Comparison of ENCODE assay signal across 9 mouse cellular contexts in genomic region chr8:122751342-122751741, GRCm38 (mm10). TPM values are rescaled to one million over a fixed set of nuclear protein-coding genes. Genes with fewer than 3 reads are reported as not detected.
A peak's percentile ranks its signal among the peaks of the same experiment; 100 is the strongest.
DNase-seq lines count a peak whose midpoint lies in the region; ATAC-seq and TF ChIP-seq lines count a peak whose summit lies in the region.
"Had no signal": no experiment of that assay in that cellular context is flagged by ENCODE, and none has a peak within 500 bp of the region (broad histone marks: within the 10 kb centered on the region; RNA-seq: fewer than 3 reads in every experiment).

No protein-coding gene starts in this region.

- TF ChIP-seq POLR2A in brain, embryonic 14.5 days (IDR thresholded peaks at IDR 0.05; ENCODE audit: borderline replicate concordance, extremely low read depth, insufficient read depth, insufficient read length, poor library complexity, severe bottlenecking), result no peak

- no peaks in the 10 kb centered on the region for H3K36me3 ChIP-seq in hindbrain, embryonic 16.5 days (ENCODE audit: control insufficient read depth, insufficient read depth, low read length)
- no peaks in the 10 kb centered on the region for H3K36me3 ChIP-seq in heart, embryonic 10.5 days
- H3K36me3 ChIP-seq: G1E had no signal

- peak overlapping the region; percentile 34 for H3K4me3 ChIP-seq in hindbrain, embryonic 16.5 days (ENCODE audit: low read length)
- no peak overlapping the region for H3K4me3 ChIP-seq in heart, embryonic 10.5 days

- peak overlapping the region; percentile 79 for H3K27ac ChIP-seq in hindbrain, embryonic 16.5 days (ENCODE audit: low read depth, low read length)
- H3K27ac ChIP-seq in heart, embryonic 10.5 days, result no peak overlapping the region

- no peak for TF ChIP-seq CTCF in brain, embryonic 14.5 days (IDR thresholded peaks at IDR 0.05; ENCODE audit: borderline replicate concordance, extremely low read depth, insufficient read depth, insufficient read length)

- H3K4me1 ChIP-seq in hindbrain, embryonic 16.5 days (ENCODE audit: control insufficient read depth, insufficient read depth, low read depth, low read length), result peaks cover 30% of the 10 kb centered on the region
- peaks cover 2% of the 10 kb centered on the region; the same call in 1 of the 2 replicates for H3K4me1 ChIP-seq in heart, embryonic 10.5 days

- WGBS in hindbrain, embryonic 16.5 days, result 39% methylated on average over 5 of the region's 5 CpGs
- WGBS in heart, embryonic 10.5 days, result 69% methylated on average over 5 of the region's 5 CpGs

- H3K4me2 ChIP-seq in hindbrain, embryonic 16.5 days (ENCODE audit: low read length), result peak overlapping the region; percentile 47

- DNase-seq in left cerebral cortex, postnatal 10 days (ENCODE audit: extremely low spot score in 1 of 2, low spot score in 2 of 2), result peak; percentile 63 to 72
- no peak for DNase-seq in left cerebral cortex, postnatal 36 days (ENCODE audit: low spot score in 2 of 2)
- DNase-seq in brain, embryonic 14.5 days (ENCODE audit: low read depth), result peak; percentile 94
- DNase-seq in cerebellum, adult 11 months, result peak; percentile 59
- DNase-seq in heart, adult 18-20 months, result no peak
- DNase-seq in heart, embryonic 10.5 days (ENCODE audit: low spot score), result no peak
- DNase-seq: kidney, adult 11 months had no signal

- H3K9me3 ChIP-seq in hindbrain, embryonic 16.5 days (ENCODE audit: control insufficient read depth, low read length), result no peaks in the 10 kb centered on the region
- no peaks in the 10 kb centered on the region for H3K9me3 ChIP-seq in heart, embryonic 10.5 days
- H3K9me3 ChIP-seq: G1E had no signal

- peak overlapping the region; percentile 59 for H3K9ac ChIP-seq in hindbrain, embryonic 16.5 days (ENCODE audit: low read depth, low read length)

- peak; percentile 82 for ATAC-seq in hindbrain, embryonic 16.5 days

- no peaks in the 10 kb centered on the region for H3K27me3 ChIP-seq in hindbrain, embryonic 16.5 days (replicated peaks; ENCODE audit: control insufficient read depth, insufficient read depth, low read length)
- peaks cover 77% of the 10 kb centered on the region for H3K27me3 ChIP-seq in heart, embryonic 10.5 days (ENCODE audit: insufficient read depth, poor library complexity, severe bottlenecking)

- intact Hi-C loops in left cerebral cortex, postnatal 10 days (cut with DNase I), result loop anchor here (5.0 kb wide), 1 partner anchor 74 kb away; no protein-coding TSS in a partner anchor
- intact Hi-C loops in left cerebral cortex, postnatal 36 days (cut with DNase I), result loop anchor here (5.0 kb wide), 1 partner anchor 74 kb away; no protein-coding TSS in a partner anchor

RNA-seq across cellular contexts. Expression of gene Acsf3, which starts 23.9 kb away (rescaled TPM):
- total RNA-seq in left cerebral cortex, postnatal 10 days (2021), result 10 to 100 TPM; 17.8 to 18.1 TPM
- total RNA-seq in left cerebral cortex, postnatal 36 days (2021), result 10 to 100 TPM; 20.5 to 23.9 TPM
- polyA plus RNA-seq in brain, embryonic 14.5 days (2012; rRNA removed), result 18.9 and 19.5 TPM in 2 replicates
- polyA plus RNA-seq in hindbrain, embryonic 16.5 days (2015; fragmentation: Nextera tagmentation; extraction: Ambion mirVana), result 17.8 and 19.3 TPM in 2 replicates
- total RNA-seq in heart, adult 18-20 months (2021), result 10 to 100 TPM; 32.3 to 35.1 TPM
- polyA plus RNA-seq in heart, embryonic 10.5 days (2016; fragmentation: Nextera tagmentation; extraction: Ambion mirVana), result 17.3 and 19.8 TPM in 2 replicates

RNA-seq across cellular contexts. Expression of gene Cbfa2t3, which starts 52.4 kb away (rescaled TPM):
- 10 to 100 TPM; 17.8 to 18.8 TPM for total RNA-seq in left cerebral cortex, postnatal 10 days (2021)
- total RNA-seq in left cerebral cortex, postnatal 36 days (2021), result 10 to 100 TPM; 26.2 to 37.5 TPM
- 9.5 and 30.2 TPM in 2 replicates for polyA plus RNA-seq in brain, embryonic 14.5 days (2012; rRNA removed)
- polyA plus RNA-seq in hindbrain, embryonic 16.5 days (2015; fragmentation: Nextera tagmentation; extraction: Ambion mirVana), result 12.6 and 18.3 TPM in 2 replicates
- 10 to 100 TPM; 18.7 to 20.4 TPM for total RNA-seq in heart, adult 18-20 months (2021)
- 3.8 and 5.5 TPM in 2 replicates for polyA plus RNA-seq in heart, embryonic 10.5 days (2016; fragmentation: Nextera tagmentation; extraction: Ambion mirVana)

Comparison
In these comparisons a context has a peak if more than half of its experiments do, and no peak if none do; other contexts are left out.
1. DNase-seq: peak in left cerebral cortex, postnatal 10 days (2 of 2), brain, embryonic 14.5 days (single experiment) and cerebellum, adult 11 months (single experiment); none in left cerebral cortex, postnatal 36 days (0 of 2), heart, adult 18-20 months (0 of 2) and heart, embryonic 10.5 days (single experiment).